Mouse (Mus musculus) embryonic facial prominence, embryonic 14.5 days (tissue): ENCODE measurements at regions not wholly inside any gene's neighbourhood (a gene's known extent, or its start where the extent isn't known, plus 50 kb on each side); places are given as distances from the start of the nearest gene placed in this dataset.
A peak's percentile ranks its signal among the peaks of the same experiment; 100 is the strongest.

Experiments used
- ATAC-seq: fragments of 200-750 bp; cut with Nextera tagmentation; 2 replicates; pipeline ENCODE4 v1.8.0; 2017; ENCODE audit warnings: low read depth, moderate number of reproducible peaks, moderate TSS enrichment
- DNase-seq: peaks from one replicate; pipeline ENCODE4 v3.0.0-alpha.2; 2015; ENCODE audit warnings: low spot score
- H3K27ac ChIP-seq: fragments of 300-500 bp; sonication (generic); replicated peaks from 2 replicates; pipeline ENCODE4 v1.5.1; 2014; ENCODE audit warnings: low read depth, mild to moderate bottlenecking, low read length, moderate library complexity
- H3K27me3 ChIP-seq: fragments of 300-500 bp; sonication (generic); replicated peaks from 2 replicates; pipeline ENCODE4 v1.6.1; 2014; ENCODE audit warnings: low read length; ENCODE audit not compliant: control insufficient read depth, insufficient read depth
- H3K36me3 ChIP-seq: fragments of 300-500 bp; sonication (generic); 2 replicates; pipeline ENCODE4 v1.6.1; 2014; ENCODE audit warnings: low read length, mixed read lengths; ENCODE audit not compliant: control insufficient read depth, insufficient read depth
- H3K4me1 ChIP-seq: fragments of 300-500 bp; sonication (generic); 2 replicates; pipeline ENCODE4 v1.6.1; 2014; ENCODE audit warnings: antibody characterized with exemption, low read length; ENCODE audit not compliant: control insufficient read depth, insufficient read depth
- H3K4me2 ChIP-seq: fragments of 300-500 bp; sonication (generic); 2 replicates; pipeline ENCODE4 v1.6.1; 2014; ENCODE audit warnings: low read depth, mild to moderate bottlenecking, low read length, moderate library complexity, mixed read lengths
- H3K4me3 ChIP-seq: fragments of 300-500 bp; sonication (generic); 2 replicates; pipeline ENCODE4 v1.5.1; 2014; ENCODE audit warnings: low read depth, mild to moderate bottlenecking, low read length
- H3K9ac ChIP-seq: fragments of 300-500 bp; sonication (generic); 2 replicates; pipeline ENCODE4 v1.6.1; 2014; ENCODE audit warnings: low read depth, mild to moderate bottlenecking, low read length, moderate library complexity, mixed read lengths
- H3K9me3 ChIP-seq: fragments of 300-500 bp; sonication (generic); 2 replicates; pipeline ENCODE4 v1.6.1; 2016; ENCODE audit warnings: low read length; ENCODE audit not compliant: control insufficient read depth
- WGBS: fragments of 180-500 bp; shearing (Covaris S2); extraction: QIAGEN DNeasy Blood & Tissue Kit; methylation state at CpG from one replicate; pipeline ENCODE4 v1.1.7; 2014; 5-methylcytosine and 5-hydroxymethylcytosine counted together

- Histone ChIP-seq H3K27me3 (no peaks in the 10 kb centered on the region), H3K36me3 (no peaks in the 10 kb centered on the region), H3K27ac (no peak overlapping the region), H3K9me3 (no peaks in the 10 kb centered on the region), H3K4me1 (no peaks in the 10 kb centered on the region; the same call in 1 of the 2 replicates), H3K9ac (no peak overlapping the region), H3K4me3 (no peak overlapping the region), H3K4me2 (no peak overlapping the region)
- ATAC-seq: no peak
- WGBS: 43% methylated on average over 5 of the region's 5 CpGs
- no peak for DNase-seq
Measured at GRCm38 (mm10) chr7:73646711-73647110, 93.4 kb upstream of the Fam174b start.

GRCm38 (mm10) chr7:73644362-73644904 is 95.7 kb upstream of the Fam174b start:
- Histone ChIP-seq H3K4me3 (no peak overlapping the region), H3K27me3 (no peaks in the 10 kb centered on the region), H3K4me1 (no peaks in the 10 kb centered on the region; the same call in 1 of the 2 replicates), H3K9ac (no peak overlapping the region), H3K36me3 (no peaks in the 10 kb centered on the region), H3K9me3 (no peaks in the 10 kb centered on the region), H3K27ac (no peak overlapping the region), H3K4me2 (no peak overlapping the region)
- DNase-seq: no peak
- no peak for ATAC-seq
- 54% methylated on average over 4 of the region's 4 CpGs for WGBS

- Histone ChIP-seq H3K9me3 (no peaks in the 10 kb centered on the region), H3K4me1 (no peaks in the 10 kb centered on the region; the same call in 1 of the 2 replicates), H3K4me3 (no peak overlapping the region), H3K27ac (no peak overlapping the region), H3K36me3 (no peaks in the 10 kb centered on the region), H3K9ac (no peak overlapping the region), H3K4me2 (no peak overlapping the region), H3K27me3 (no peaks in the 10 kb centered on the region)
- WGBS: 60% methylated on average over 10 of the region's 10 CpGs
- ATAC-seq (no peak), DNase-seq (no peak)
Measured at GRCm38 (mm10) chr7:73643993-73644335, 96.1 kb upstream of the Fam174b start.

GRCm38 (mm10) chr7:73643306-73643992 is 96.7 kb upstream of the Fam174b start:
- H3K9me3 ChIP-seq: no peaks in the 10 kb centered on the region
- no peak overlapping the region for H3K27ac ChIP-seq
- no peak overlapping the region for H3K4me2 ChIP-seq
- no peaks in the 10 kb centered on the region for H3K27me3 ChIP-seq
- DNase-seq (no peak), ATAC-seq (no peak)
- no peak overlapping the region for H3K9ac ChIP-seq
- H3K36me3 ChIP-seq: no peaks in the 10 kb centered on the region
- no peaks in the 10 kb centered on the region; the same call in 1 of the 2 replicates for H3K4me1 ChIP-seq
- H3K4me3 ChIP-seq: no peak overlapping the region
- WGBS: 77% methylated on average over 19 of the region's 19 CpGs

- ATAC-seq (no peak), DNase-seq (no peak)
- Histone ChIP-seq H3K27me3 (no peaks in the 10 kb centered on the region), H3K4me3 (no peak overlapping the region), H3K9me3 (no peaks in the 10 kb centered on the region), H3K4me1 (no peaks in the 10 kb centered on the region), H3K9ac (no peak overlapping the region), H3K36me3 (no peaks in the 10 kb centered on the region), H3K4me2 (no peak overlapping the region), H3K27ac (no peak overlapping the region)
- WGBS: 65% methylated on average over 2 of the region's 2 CpGs
Measured at GRCm38 (mm10) chr7:73640194-73640593, 98.6 kb upstream of the Chd2 start.

- Histone ChIP-seq H3K27me3 (no peaks in the 10 kb centered on the region), H3K36me3 (no peaks in the 10 kb centered on the region), H3K9ac (no peak overlapping the region), H3K4me3 (no peak overlapping the region), H3K4me1 (no peaks in the 10 kb centered on the region), H3K9me3 (no peaks in the 10 kb centered on the region), H3K27ac (no peak overlapping the region), H3K4me2 (no peak overlapping the region)
- WGBS: 67% methylated on average over 4 of the region's 4 CpGs
- no peak for ATAC-seq
- no peak for DNase-seq
Measured at GRCm38 (mm10) chr7:73637810-73638125, 96.1 kb upstream of the Chd2 start.

- Histone ChIP-seq H3K36me3 (no peaks in the 10 kb centered on the region), H3K4me2 (no peak overlapping the region), H3K27me3 (no peaks in the 10 kb centered on the region), H3K27ac (no peak overlapping the region), H3K9me3 (no peaks in the 10 kb centered on the region), H3K9ac (no peak overlapping the region), H3K4me1 (no peaks in the 10 kb centered on the region), H3K4me3 (no peak overlapping the region)
- DNase-seq (no peak), ATAC-seq (0 out of 2 replicates have a peak, but pooled peaks have one; percentile 9)
- WGBS: 46% methylated on average over 5 of the region's 5 CpGs
Measured at GRCm38 (mm10) chr7:73637101-73637809, 95.6 kb upstream of the Chd2 start.

GRCm38 (mm10) chr7:73635422-73635821 is 93.8 kb upstream of the Chd2 start:
- H3K27ac ChIP-seq: no peak overlapping the region
- no peak for ATAC-seq
- H3K36me3 ChIP-seq: no peaks in the 10 kb centered on the region
- 93% methylated on average over 9 of the region's 9 CpGs for WGBS
- no peaks in the 10 kb centered on the region for H3K27me3 ChIP-seq
- no peak overlapping the region for H3K9ac ChIP-seq
- no peak overlapping the region for H3K4me2 ChIP-seq
- no peaks in the 10 kb centered on the region for H3K4me1 ChIP-seq
- DNase-seq: no peak
- no peak overlapping the region for H3K4me3 ChIP-seq
- no peaks in the 10 kb centered on the region for H3K9me3 ChIP-seq

GRCm38 (mm10) chr7:73630790-73631189 is 89.2 kb upstream of the Chd2 start:
- peak; percentile 67 for DNase-seq
- no peaks in the 10 kb centered on the region for H3K27me3 ChIP-seq
- no peaks in the 10 kb centered on the region for H3K4me1 ChIP-seq
- H3K27ac ChIP-seq: no peak overlapping the region
- no peaks in the 10 kb centered on the region for H3K36me3 ChIP-seq
- WGBS: 52% methylated on average over 7 of the region's 7 CpGs
- no peaks in the 10 kb centered on the region for H3K9me3 ChIP-seq
- no peak overlapping the region for H3K4me3 ChIP-seq
- no peak overlapping the region for H3K4me2 ChIP-seq
- no peak overlapping the region for H3K9ac ChIP-seq
- ATAC-seq: peak; percentile 34; the same call in 1 of the 2 replicates
